Mouse (Mus musculus) forebrain, embryonic 12.5 days (tissue): ENCODE data around the gene Isy1. TPM values are rescaled to one million over a fixed set of nuclear protein-coding genes. Genes with fewer than 3 reads are reported as not detected.

Experiments
- ATAC-seq: fragments of 200-750 bp; cut with Nextera tagmentation; 2 replicates; pipeline ENCODE4 v1.8.0; 2017; ENCODE audit warnings: moderate TSS enrichment; ENCODE audit not compliant: low FRiP score
- H3K27ac ChIP-seq: fragments of 300-500 bp; sonication (generic); 2 replicates; pipeline ENCODE4 v1.5.1; 2016; ENCODE audit warnings: mild to moderate bottlenecking
- H3K27me3 ChIP-seq: fragments of 300-500 bp; sonication (generic); 2 replicates; pipeline ENCODE4 v1.6.1; 2016; ENCODE audit warnings: mild to moderate bottlenecking
- H3K36me3 ChIP-seq: fragments of 300-500 bp; sonication (generic); replicated peaks from 2 replicates; pipeline ENCODE4 v1.6.1; 2016; ENCODE audit warnings: mild to moderate bottlenecking
- H3K4me1 ChIP-seq: fragments of 300-500 bp; sonication (generic); 2 replicates; pipeline ENCODE4 v1.6.1; 2016
- H3K4me2 ChIP-seq: fragments of 300-500 bp; sonication (generic); 2 replicates; pipeline ENCODE4 v1.6.1; 2016; ENCODE audit warnings: mild to moderate bottlenecking, moderate library complexity
- H3K4me3 ChIP-seq: fragments of 300-500 bp; sonication (generic); replicated peaks from 2 replicates; pipeline ENCODE4 v1.5.1; 2016; ENCODE audit warnings: mild to moderate bottlenecking
- H3K9ac ChIP-seq: fragments of 300-500 bp; sonication (generic); 2 replicates; pipeline ENCODE4 v1.6.1; 2016; ENCODE audit warnings: mild to moderate bottlenecking
- H3K9me3 ChIP-seq: fragments of 300-500 bp; sonication (generic); 2 replicates; pipeline ENCODE4 v1.6.1; 2016
- WGBS: fragments of 180-500 bp; shearing (Covaris S2); methylation state at CpG from one replicate; pipeline ENCODE4 v1.1.7; 2016; 5-methylcytosine and 5-hydroxymethylcytosine counted together
- polyA plus RNA-seq: library from polyadenylated mRNA; unstranded; fragments of >200 nt; fragmentation: Nextera tagmentation; extraction: Ambion mirVana; gene quantifications from 2 replicates; pipeline ENCODE4 v1.2.1, GENCODE M21; 2016

Isy1 gene
- polyA plus RNA-seq, 1 experiment from 2014 or later = 68.1 TPM

DNA sequence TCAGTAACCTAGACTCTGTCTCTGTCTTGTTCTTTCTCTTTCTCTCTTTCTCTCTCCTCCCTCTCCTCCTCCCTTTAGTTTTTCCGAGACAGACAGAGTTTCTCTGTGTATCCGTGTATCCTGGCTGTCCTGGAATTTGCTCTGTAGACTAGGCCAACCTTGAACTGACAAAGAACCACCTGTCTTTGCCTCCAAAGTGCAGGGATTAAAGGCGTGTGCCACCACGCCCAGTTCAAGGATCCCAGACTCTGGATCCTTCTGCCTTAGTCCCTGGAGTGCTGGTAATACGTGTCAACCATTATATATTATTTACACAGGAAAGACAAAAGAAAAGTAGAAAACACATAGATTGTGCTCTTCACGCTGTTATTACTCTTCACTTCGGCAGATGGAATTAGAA lies 32.6 kb upstream of the Isy1 start:
- WGBS = 89% methylated on average over 7 of the region's 7 CpGs
- Histone ChIP-seq H3K9me3 (no peaks in the 10 kb centered on the region), H3K4me2 (no peak overlapping the region), H3K9ac (no peak overlapping the region), H3K27ac (no peak overlapping the region), H3K27me3 (no peaks in the 10 kb centered on the region), H3K4me3 (no peak overlapping the region), H3K36me3 (no peaks in the 10 kb centered on the region), H3K4me1 (no peaks in the 10 kb centered on the region)
- ATAC-seq = no peak

GRCm38 (mm10) chr6:87870440-87870839 lies 31.8 kb upstream of the Isy1 start:
- WGBS = 88% methylated on average over 1 of the region's 1 CpGs
- no peaks in the 10 kb centered on the region for H3K9me3 ChIP-seq
- no peak overlapping the region for H3K4me3 ChIP-seq
- H3K27me3 ChIP-seq = no peaks in the 10 kb centered on the region
- H3K36me3 ChIP-seq = no peaks in the 10 kb centered on the region
- H3K4me1 ChIP-seq = no peaks in the 10 kb centered on the region
- H3K9ac ChIP-seq = no peak overlapping the region
- no peak overlapping the region for H3K4me2 ChIP-seq
- ATAC-seq = no peak
- no peak overlapping the region for H3K27ac ChIP-seq

DNA sequence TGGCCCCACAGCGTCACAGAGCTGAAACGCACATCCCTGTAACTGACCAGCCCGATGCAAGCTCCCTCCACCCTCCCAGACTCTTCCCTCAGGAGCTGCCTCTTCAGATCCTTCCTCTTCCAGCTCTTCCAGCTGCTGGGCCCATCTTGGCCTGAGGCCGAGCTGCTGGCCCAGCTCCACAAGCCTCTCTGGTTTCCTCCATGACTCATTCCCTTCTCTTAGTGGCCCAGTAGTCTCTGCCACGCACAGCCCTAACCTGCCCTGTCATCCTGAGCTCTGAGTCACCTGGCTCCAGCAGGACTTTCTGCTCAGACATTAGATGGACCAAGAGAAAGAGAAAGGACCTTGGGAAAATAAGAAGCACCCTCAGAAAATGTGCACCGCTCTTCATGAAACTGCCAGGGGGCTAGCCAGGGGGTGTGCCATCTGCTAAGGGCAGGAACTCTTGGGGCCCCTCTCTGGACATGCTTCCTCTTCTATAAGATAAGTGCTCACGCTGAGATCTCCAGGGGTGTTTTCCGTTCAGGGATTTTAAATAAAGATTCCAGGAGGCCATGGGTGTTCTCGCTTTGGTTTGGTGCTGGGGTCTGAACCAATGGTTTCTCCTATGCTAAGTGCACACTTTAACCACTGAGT lies 30.4 kb upstream of the Isy1 start:
- no peaks in the 10 kb centered on the region for H3K4me1 ChIP-seq
- H3K4me2 ChIP-seq = no peak overlapping the region
- no peaks in the 10 kb centered on the region for H3K27me3 ChIP-seq
- no peak for ATAC-seq
- no peak overlapping the region for H3K4me3 ChIP-seq
- no peak overlapping the region for H3K9ac ChIP-seq
- H3K27ac ChIP-seq = no peak overlapping the region
- H3K36me3 ChIP-seq = no peaks in the 10 kb centered on the region
- no peaks in the 10 kb centered on the region for H3K9me3 ChIP-seq
- WGBS = 84% methylated on average over 9 of the region's 9 CpGs

- Histone ChIP-seq H3K4me2 (no peak overlapping the region), H3K4me3 (no peak overlapping the region), H3K27ac (no peak overlapping the region), H3K4me1 (no peaks in the 10 kb centered on the region), H3K27me3 (no peaks in the 10 kb centered on the region), H3K9me3 (no peaks in the 10 kb centered on the region), H3K9ac (no peak overlapping the region), H3K36me3 (no peaks in the 10 kb centered on the region)
- ATAC-seq = no peak
- 82% methylated on average over 2 of the region's 2 CpGs for WGBS
These were observed 28.7 kb upstream of the Isy1 start for GRCm38 (mm10) chr6:87867256-87867655.

- no peak overlapping the region for H3K9ac ChIP-seq
- H3K4me3 ChIP-seq = no peak overlapping the region
- H3K27me3 ChIP-seq = peaks cover 3% of the 10 kb centered on the region; the same call in 1 of the 2 replicates
- no peak overlapping the region for H3K27ac ChIP-seq
- WGBS = 90% methylated on average over 6 of the region's 6 CpGs
- no peaks in the 10 kb centered on the region for H3K9me3 ChIP-seq
- ATAC-seq = no peak
- no peaks in the 10 kb centered on the region for H3K36me3 ChIP-seq
- no peaks in the 10 kb centered on the region for H3K4me1 ChIP-seq
- no peak overlapping the region for H3K4me2 ChIP-seq
These were observed 27.6 kb upstream of the Isy1 start for GRCm38 (mm10) chr6:87866211-87866610.

DNA sequence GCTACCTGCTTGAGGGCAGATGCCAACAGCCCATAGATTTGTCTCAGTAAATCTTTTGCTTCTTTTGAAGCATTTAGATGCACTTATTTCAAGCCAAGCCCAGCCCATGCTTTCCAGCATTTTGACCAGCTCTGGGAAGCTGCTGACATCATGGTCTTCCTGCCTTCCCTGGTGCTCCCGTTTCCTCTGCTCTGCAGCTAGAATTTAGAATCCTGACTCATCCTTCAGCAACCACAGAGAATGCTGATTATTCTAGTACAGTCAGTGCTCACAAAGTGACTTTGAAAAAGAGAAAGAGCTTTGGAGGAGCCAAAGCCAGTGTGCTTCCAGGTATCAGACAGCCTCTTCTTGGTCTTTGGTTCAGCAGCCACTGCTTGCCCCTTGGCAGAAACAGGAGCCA lies 18.5 kb upstream of the Isy1 start:
- Histone ChIP-seq H3K36me3 (no peaks in the 10 kb centered on the region), H3K27ac (no peak overlapping the region), H3K4me3 (no peak overlapping the region), H3K9ac (no peak overlapping the region), H3K9me3 (no peaks in the 10 kb centered on the region), H3K27me3 (peaks cover 3% of the 10 kb centered on the region; the same call in 1 of the 2 replicates), H3K4me2 (no peak overlapping the region), H3K4me1 (no peaks in the 10 kb centered on the region)
- 68% methylated on average over 1 of the region's 1 CpGs for WGBS
- no peak for ATAC-seq

- Histone ChIP-seq H3K27ac (no peak overlapping the region), H3K4me3 (no peak overlapping the region)
These were observed 14.8 kb upstream of the Isy1 start for GRCm38 (mm10) chr6:87853446-87853845.

GRCm38 (mm10) chr6:87851871-87852270 lies 13.3 kb upstream of the Isy1 start:
- Histone ChIP-seq H3K27me3 (no peaks in the 10 kb centered on the region), H3K9me3 (no peaks in the 10 kb centered on the region), H3K4me3 (no peak overlapping the region), H3K4me2 (no peak overlapping the region), H3K4me1 (peaks cover 26% of the 10 kb centered on the region), H3K36me3 (peaks cover 10% of the 10 kb centered on the region; the same call in 1 of the 2 replicates), H3K9ac (no peak overlapping the region), H3K27ac (no peak overlapping the region)
- 81% methylated on average over 6 of the region's 6 CpGs for WGBS
- ATAC-seq = no peak

More at GRCm38 (mm10) chr6:87853446-87853845, 14.8 kb upstream of the Isy1 start:
- WGBS = 89% methylated on average over 4 of the region's 4 CpGs
- H3K4me1 ChIP-seq = peaks cover 13% of the 10 kb centered on the region
- ATAC-seq = no peak
- no peak overlapping the region for H3K4me2 ChIP-seq
- H3K36me3 ChIP-seq = 0 out of 2 replicates have a peak, but pooled peaks cover 4% of the 10 kb centered on the region
- H3K27me3 ChIP-seq = no peaks in the 10 kb centered on the region
- no peak overlapping the region for H3K9ac ChIP-seq
- no peaks in the 10 kb centered on the region for H3K9me3 ChIP-seq

DNA sequence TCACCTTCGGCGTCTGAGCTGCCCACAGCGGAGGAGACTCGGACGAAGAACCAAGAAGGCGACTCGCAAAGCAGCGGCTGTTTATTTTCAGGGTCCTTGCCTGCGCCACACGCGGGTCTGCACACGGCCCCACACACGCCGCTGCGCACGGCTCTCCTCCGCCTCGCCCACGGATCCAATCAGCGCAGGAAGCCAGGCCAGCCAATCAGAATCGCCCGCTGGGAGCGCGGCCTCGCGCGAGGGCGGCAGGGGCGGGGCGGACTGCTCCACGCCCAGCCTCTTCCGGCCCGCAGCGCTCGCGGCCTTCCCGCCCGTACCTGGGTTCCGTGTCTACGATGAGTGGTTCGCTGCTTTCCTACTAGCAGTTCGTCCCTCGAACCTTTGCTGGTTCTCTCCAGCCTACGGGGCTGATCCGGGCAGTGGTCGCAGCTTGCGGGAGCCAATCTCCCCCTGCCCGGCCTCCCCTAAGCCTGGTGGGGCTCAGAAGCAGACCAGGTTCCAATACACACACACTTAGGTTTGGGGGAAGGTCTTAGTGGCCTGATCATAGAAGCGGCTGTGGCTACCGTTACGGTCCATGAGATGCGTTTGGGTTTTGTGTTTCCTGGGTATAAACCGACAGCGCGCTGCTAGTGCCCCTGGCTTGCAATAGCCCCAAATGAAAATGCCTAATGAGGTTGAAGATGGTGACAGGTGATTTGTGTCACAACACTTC lies 12.5 kb upstream of the Isy1 start, which contains the start of gene Cnbp:
TSS of gene Cnbp (minus strand) at position 207 of the 715 bp plus-strand sequence.
- WGBS = under 1% methylated on average over 55 of the region's 55 CpGs
- Histone ChIP-seq H3K4me2 (peak within 1 kb of the TSS; percentile 81), H3K4me3 (peak within 1 kb of the TSS; percentile 91), H3K36me3 (peaks cover 10% of the 10 kb centered on the region; the same call in 1 of the 2 replicates), H3K9me3 (no peaks in the 10 kb centered on the region), H3K4me1 (peaks cover 28% of the 10 kb centered on the region), H3K27ac (peak within 1 kb of the TSS; percentile 92), H3K9ac (peak within 1 kb of the TSS; percentile 98), H3K27me3 (no peaks in the 10 kb centered on the region)
- peak; percentile 99 for ATAC-seq

DNA sequence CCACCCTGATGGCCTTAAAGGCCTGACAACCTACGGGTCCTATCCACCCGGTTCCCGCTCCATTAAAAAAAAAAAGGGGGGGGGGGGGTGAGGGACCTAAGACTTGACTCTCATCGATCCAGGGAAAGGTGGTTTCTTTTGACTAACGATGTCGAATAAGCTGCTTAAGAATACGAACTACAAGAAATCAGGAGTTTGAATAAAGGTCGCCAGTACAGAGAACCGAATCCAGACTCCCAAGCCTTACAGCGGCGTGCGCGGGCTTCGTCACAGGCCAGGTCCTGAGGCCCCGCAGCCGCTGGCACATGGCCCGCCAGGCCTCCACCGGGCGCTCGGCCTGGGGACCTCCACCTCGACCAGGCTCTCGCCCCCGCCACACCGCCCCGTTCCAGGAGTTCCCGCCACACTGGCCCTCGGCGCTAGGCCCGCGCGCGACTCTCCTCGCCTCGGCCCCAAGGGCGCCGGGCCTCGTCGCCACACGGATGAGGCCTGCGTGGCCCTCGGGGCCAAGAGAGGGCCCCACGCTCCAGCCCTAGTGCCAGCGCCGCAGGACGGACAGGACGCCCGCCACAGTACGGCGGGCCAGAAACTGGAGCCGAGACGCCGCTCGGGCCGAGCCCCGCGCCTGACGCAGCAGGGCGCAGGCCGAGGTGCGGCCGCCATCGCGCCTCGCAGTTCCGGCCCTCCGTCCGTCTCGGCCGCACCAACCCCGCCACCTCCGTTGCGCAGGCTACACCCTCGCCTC lies 11.7 kb upstream of the Isy1 start:
- under 1% methylated on average over 66 of the region's 73 CpGs for WGBS
- H3K27me3 ChIP-seq = no peaks in the 10 kb centered on the region
- H3K9me3 ChIP-seq = no peaks in the 10 kb centered on the region
- H3K27ac ChIP-seq = peak overlapping the region; percentile 92
- peak overlapping the region; percentile 81 for H3K4me2 ChIP-seq
- H3K4me3 ChIP-seq = peak overlapping the region; percentile 91
- H3K4me1 ChIP-seq = peaks cover 28% of the 10 kb centered on the region
- peak overlapping the region; percentile 98 for H3K9ac ChIP-seq
- ATAC-seq = peak; percentile 82
- H3K36me3 ChIP-seq = peaks cover 14% of the 10 kb centered on the region

- peak overlapping the region; percentile 91 for H3K4me3 ChIP-seq
- ATAC-seq = no peak
- no peaks in the 10 kb centered on the region for H3K27me3 ChIP-seq
- peak overlapping the region; percentile 98 for H3K9ac ChIP-seq
- peaks cover 28% of the 10 kb centered on the region for H3K4me1 ChIP-seq
- 0 out of 2 replicates have a peak overlapping the region, but pooled peaks have one; percentile 92 for H3K27ac ChIP-seq
- no peaks in the 10 kb centered on the region for H3K9me3 ChIP-seq
- peak overlapping the region; percentile 81 for H3K4me2 ChIP-seq
- 2% methylated on average over 8 of the region's 8 CpGs for WGBS
- H3K36me3 ChIP-seq = peaks cover 19% of the 10 kb centered on the region
These were observed 11.2 kb upstream of the Isy1 start for GRCm38 (mm10) chr6:87849780-87850154.

GRCm38 (mm10) chr6:87846813-87847212 lies 8.2 kb upstream of the Isy1 start:
- no peaks in the 10 kb centered on the region for H3K9me3 ChIP-seq
- peaks cover 28% of the 10 kb centered on the region for H3K4me1 ChIP-seq
- H3K9ac ChIP-seq = no peak overlapping the region
- no peak overlapping the region for H3K4me2 ChIP-seq
- no peaks in the 10 kb centered on the region for H3K27me3 ChIP-seq
- peaks cover 46% of the 10 kb centered on the region for H3K36me3 ChIP-seq
- no peak for ATAC-seq
- no peak overlapping the region for H3K4me3 ChIP-seq
- no peak overlapping the region for H3K27ac ChIP-seq
- WGBS = 90% methylated on average over 1 of the region's 1 CpGs
